Mouse (Mus musculus) heart, embryonic 12.5 days (tissue): ENCODE data around the gene Znrd1as. TPM values are rescaled to one million over a fixed set of nuclear protein-coding genes. Genes with fewer than 3 reads are reported as not detected.

Experiments
- ATAC-seq: fragments of 200-750 bp; cut with Nextera tagmentation; 2 replicates; pipeline ENCODE4 v1.8.0; 2017; ENCODE audit warnings: moderate TSS enrichment, moderate library complexity; ENCODE audit not compliant: insufficient number of reproducible peaks, low FRiP score
- H3K27ac ChIP-seq: fragments of 300-500 bp; sonication (generic); 2 replicates; pipeline ENCODE4 v1.5.1; 2016; ENCODE audit warnings: mild to moderate bottlenecking, moderate library complexity; ENCODE audit not compliant: poor library complexity, severe bottlenecking
- H3K27me3 ChIP-seq: fragments of 300-500 bp; sonication (generic); replicated peaks from 2 replicates; pipeline ENCODE4 v1.6.1; 2016; ENCODE audit warnings: mild to moderate bottlenecking, moderate library complexity
- H3K36me3 ChIP-seq: fragments of 300-500 bp; sonication (generic); 2 replicates; pipeline ENCODE4 v1.6.1; 2016; ENCODE audit warnings: mild to moderate bottlenecking, moderate library complexity
- H3K4me1 ChIP-seq: fragments of 300-500 bp; sonication (generic); replicated peaks from 2 replicates; pipeline ENCODE4 v1.6.1; 2016; ENCODE audit warnings: mild to moderate bottlenecking
- H3K4me2 ChIP-seq: fragments of 300-500 bp; sonication (generic); 2 replicates; pipeline ENCODE4 v1.6.1; 2016; ENCODE audit warnings: mild to moderate bottlenecking, moderate library complexity
- H3K4me3 ChIP-seq: fragments of 300-500 bp; sonication (generic); 2 replicates; pipeline ENCODE4 v1.5.1; 2016; ENCODE audit warnings: mild to moderate bottlenecking
- H3K9ac ChIP-seq: fragments of 300-500 bp; sonication (generic); 2 replicates; pipeline ENCODE4 v1.6.1; 2016; ENCODE audit warnings: mild to moderate bottlenecking, moderate library complexity
- H3K9me3 ChIP-seq: fragments of 300-500 bp; sonication (generic); replicated peaks from 2 replicates; pipeline ENCODE4 v1.6.1; 2016; ENCODE audit warnings: mild to moderate bottlenecking, moderate library complexity
- WGBS: fragments of 180-500 bp; shearing (Covaris S2); methylation state at CpG from one replicate; pipeline ENCODE4 v1.1.7; 2016; 5-methylcytosine and 5-hydroxymethylcytosine counted together
- polyA plus RNA-seq: library from polyadenylated mRNA; unstranded; fragments of >200 nt; fragmentation: Nextera tagmentation; extraction: Ambion mirVana; gene quantifications from 2 replicates; pipeline ENCODE4 v1.2.1, GENCODE M21; 2016

Gene Znrd1as
- polyA plus RNA-seq, 1 experiment from 2014 or later = 6.7 TPM

- H3K9ac ChIP-seq = no peak overlapping the region
- no peak overlapping the region for H3K4me2 ChIP-seq
- no peak overlapping the region for H3K27ac ChIP-seq
- no peak overlapping the region for H3K4me3 ChIP-seq
- no peaks in the 10 kb centered on the region for H3K36me3 ChIP-seq
- 26% methylated on average over 7 of the region's 7 CpGs for WGBS
- no peaks in the 10 kb centered on the region for H3K9me3 ChIP-seq
- H3K27me3 ChIP-seq = no peaks in the 10 kb centered on the region
- ATAC-seq = no peak
- 0 out of 2 replicates have a peak, but pooled peaks cover 3% of the 10 kb centered on the region for H3K4me1 ChIP-seq
These were observed 38.8 kb downstream of the Znrd1as start for GRCm38 (mm10) chr17:36997033-36997735.

GRCm38 (mm10) chr17:36998477-36998876, 40.1 kb downstream of the Znrd1as start:
- H3K27ac ChIP-seq = no peak overlapping the region
- ATAC-seq = no peak
- no peak overlapping the region for H3K4me3 ChIP-seq
- no peak overlapping the region for H3K9ac ChIP-seq
- H3K27me3 ChIP-seq = no peaks in the 10 kb centered on the region
- peaks cover 6% of the 10 kb centered on the region; the same call in 1 of the 2 replicates for H3K4me1 ChIP-seq
- no peaks in the 10 kb centered on the region for H3K36me3 ChIP-seq
- H3K9me3 ChIP-seq = no peaks in the 10 kb centered on the region
- H3K4me2 ChIP-seq = no peak overlapping the region
- 57% methylated on average over 2 of the region's 2 CpGs for WGBS

- peak within 1 kb of the TSS; percentile 64; the same call in 1 of the 2 replicates for H3K27ac ChIP-seq
- peaks cover 9% of the 10 kb centered on the region; the same call in 1 of the 2 replicates for H3K4me1 ChIP-seq
- H3K9me3 ChIP-seq = no peaks in the 10 kb centered on the region
- H3K9ac ChIP-seq = no peak within 1 kb of the TSS
- peak within 1 kb of the TSS; percentile 71 for H3K4me3 ChIP-seq
- peak within 1 kb of the TSS; percentile 84 for H3K4me2 ChIP-seq
- ATAC-seq = no peak
- peaks cover 14% of the 10 kb centered on the region; the same call in 1 of the 2 replicates for H3K36me3 ChIP-seq
- WGBS = 89% methylated on average over 7 of the region's 7 CpGs
- H3K27me3 ChIP-seq = no peaks in the 10 kb centered on the region
These were observed 42.5 kb downstream of the Znrd1as start, which contains the start of gene Zfp57 for GRCm38 (mm10) chr17:37000863-37001262. Gene Zfp57 (plus strand): TSS chr17:37001163.

GRCm38 (mm10) chr17:37002364-37003330, 44.3 kb downstream of the Znrd1as start:
- WGBS = under 1% methylated on average over 49 of the region's 49 CpGs
- H3K9ac ChIP-seq = peak overlapping the region; percentile 89
- no peaks in the 10 kb centered on the region for H3K9me3 ChIP-seq
- no peaks in the 10 kb centered on the region for H3K27me3 ChIP-seq
- ATAC-seq = peak; percentile 89
- peak overlapping the region; percentile 71 for H3K4me3 ChIP-seq
- H3K27ac ChIP-seq = peak overlapping the region; percentile 86
- H3K4me1 ChIP-seq = peaks cover 9% of the 10 kb centered on the region; the same call in 1 of the 2 replicates
- H3K4me2 ChIP-seq = peak overlapping the region; percentile 84
- H3K36me3 ChIP-seq = peaks cover 30% of the 10 kb centered on the region

GRCm38 (mm10) chr17:37003366-37003765, 45.0 kb downstream of the Znrd1as start:
- peak overlapping the region; percentile 89 for H3K9ac ChIP-seq
- H3K27ac ChIP-seq = peak overlapping the region; percentile 86; the same call in 1 of the 2 replicates
- no peak for ATAC-seq
- no peaks in the 10 kb centered on the region for H3K27me3 ChIP-seq
- 34% methylated on average over 4 of the region's 4 CpGs for WGBS
- H3K4me3 ChIP-seq = peak overlapping the region; percentile 71
- peaks cover 38% of the 10 kb centered on the region for H3K36me3 ChIP-seq
- no peaks in the 10 kb centered on the region for H3K9me3 ChIP-seq
- peaks cover 9% of the 10 kb centered on the region; the same call in 1 of the 2 replicates for H3K4me1 ChIP-seq
- H3K4me2 ChIP-seq = peak overlapping the region; percentile 84

GRCm38 (mm10) chr17:37008161-37008560, 49.8 kb downstream of the Znrd1as start:
- Histone ChIP-seq H3K27me3 (no peaks in the 10 kb centered on the region), H3K4me3 (no peak overlapping the region), H3K27ac (no peak overlapping the region), H3K9ac (no peak overlapping the region), H3K4me2 (no peak overlapping the region), H3K9me3 (no peaks in the 10 kb centered on the region), H3K36me3 (peaks cover 61% of the 10 kb centered on the region), H3K4me1 (peaks cover 5% of the 10 kb centered on the region; the same call in 1 of the 2 replicates)
- WGBS = 80% methylated on average over 6 of the region's 6 CpGs
- no peak for ATAC-seq

GRCm38 (mm10) chr17:37009460-37010042, 51.2 kb downstream of the Znrd1as start:
- no peak for ATAC-seq
- no peaks in the 10 kb centered on the region for H3K27me3 ChIP-seq
- no peak overlapping the region for H3K4me2 ChIP-seq
- 89% methylated on average over 17 of the region's 17 CpGs for WGBS
- no peaks in the 10 kb centered on the region for H3K4me1 ChIP-seq
- peaks cover 58% of the 10 kb centered on the region for H3K36me3 ChIP-seq
- no peaks in the 10 kb centered on the region for H3K9me3 ChIP-seq
- no peak overlapping the region for H3K4me3 ChIP-seq
- H3K9ac ChIP-seq = no peak overlapping the region
- no peak overlapping the region for H3K27ac ChIP-seq

GRCm38 (mm10) chr17:37011719-37012118, 53.3 kb downstream of the Znrd1as start:
- no peak overlapping the region for H3K4me3 ChIP-seq
- no peaks in the 10 kb centered on the region for H3K9me3 ChIP-seq
- H3K27ac ChIP-seq = no peak overlapping the region
- no peaks in the 10 kb centered on the region for H3K27me3 ChIP-seq
- WGBS = 78% methylated on average over 3 of the region's 3 CpGs
- H3K9ac ChIP-seq = no peak overlapping the region
- peaks cover 40% of the 10 kb centered on the region for H3K36me3 ChIP-seq
- no peak for ATAC-seq
- no peaks in the 10 kb centered on the region for H3K4me1 ChIP-seq
- no peak overlapping the region for H3K4me2 ChIP-seq

GRCm38 (mm10) chr17:37012141-37012540, 53.7 kb downstream of the Znrd1as start:
- Histone ChIP-seq H3K9me3 (no peaks in the 10 kb centered on the region), H3K27me3 (no peaks in the 10 kb centered on the region), H3K4me3 (no peak overlapping the region), H3K36me3 (peaks cover 36% of the 10 kb centered on the region), H3K4me2 (no peak overlapping the region), H3K4me1 (no peaks in the 10 kb centered on the region), H3K9ac (no peak overlapping the region), H3K27ac (no peak overlapping the region)
- no peak for ATAC-seq
- WGBS = 48% methylated on average over 5 of the region's 5 CpGs
